Mouse (Mus musculus) small intestine, adult 2 months (tissue): ENCODE measurements around the gene Ccdc137.

ENCODE experiments used
- CTCF ChIP-seq: fragments of 200-500 bp; IDR thresholded peaks from 2 replicates; pipeline ENCODE4 v1.5.1; 2012; ENCODE audit warnings: low read depth, mild to moderate bottlenecking, control low read depth, inconsistent platforms, low read length, moderate library complexity, mixed read lengths; ENCODE audit not compliant: insufficient replicate concordance, insufficient read length; ENCODE audit errors: extremely low read depth
- POLR2A ChIP-seq: fragments of 200-500 bp; IDR thresholded peaks from 2 replicates; pipeline ENCODE4 v1.6.1; 2012; ENCODE audit warnings: low read depth, mild to moderate bottlenecking, control low read depth, inconsistent platforms, low read length, moderate library complexity

DNA sequence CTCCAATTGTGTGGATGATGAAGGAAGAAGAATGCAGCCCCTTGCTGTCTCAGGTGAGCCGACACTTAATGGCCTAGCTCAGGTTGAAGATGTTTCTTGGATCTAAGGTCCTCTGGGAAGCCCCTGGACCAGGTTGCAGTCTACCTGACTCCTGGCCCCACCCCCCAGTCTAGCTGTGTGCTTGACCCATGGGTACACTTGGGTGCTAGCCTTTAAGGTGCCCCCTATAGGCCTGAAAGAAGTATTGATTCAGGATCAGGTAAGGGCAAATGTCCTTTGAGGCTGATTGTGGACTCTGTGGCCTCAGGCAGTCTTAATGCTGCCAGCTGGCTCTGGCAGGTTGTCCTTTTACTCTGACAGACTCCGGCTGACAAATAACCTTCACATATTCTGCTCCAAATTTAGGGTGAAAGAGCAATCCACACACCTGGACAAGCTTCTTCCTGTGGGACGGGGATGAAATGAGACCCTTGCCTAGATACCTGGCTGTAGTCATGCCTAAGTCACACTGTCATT is 15.1 kb upstream of the Ccdc137 start:
- TF ChIP-seq CTCF (no peak), POLR2A (no peak)
